ENCODE assay signal across 8 mouse cellular contexts in genomic region chr5:64809864-64810263, GRCm38 (mm10). TPM values are rescaled to one million over a fixed set of nuclear protein-coding genes. Genes with fewer than 3 reads are reported as not detected.
DNase-seq lines count a peak whose midpoint lies in the region; ATAC-seq and TF ChIP-seq lines count a peak whose summit lies in the region.

No protein-coding gene starts in this region.

- H3K27ac ChIP-seq in midbrain, embryonic 10.5 days (replicated peaks) = peak overlapping the region; percentile 95
- no peak overlapping the region for H3K27ac ChIP-seq in midbrain, embryonic 15.5 days
- H3K27ac ChIP-seq in forebrain, embryonic 12.5 days = peak overlapping the region; percentile 91; the same call in 1 of the 2 replicates
- H3K27ac ChIP-seq in liver, embryonic 15.5 days (replicated peaks) = peak overlapping the region; percentile 97
- H3K27ac ChIP-seq in spleen, adult 2 months (ENCODE audit: insufficient read depth, low read length) = peak overlapping the region; percentile 91

- no peak for DNase-seq in midbrain, embryonic 10.5 days (ENCODE audit: low spot score)
- DNase-seq in spleen, adult 2 months (ENCODE audit: low read depth in 1 of 2, low spot score in 2 of 2) = no peak
- DNase-seq in cerebellum, adult 11 months = no peak
- DNase-seq in left cerebral cortex, postnatal 25 days (ENCODE audit: low spot score in 2 of 2) = no peak
- no peak for DNase-seq in embryo, embryonic 10.5 days (ENCODE audit: low spot score)

- peaks cover 28% of the 10 kb centered on the region for H3K36me3 ChIP-seq in midbrain, embryonic 10.5 days
- no peaks in the 10 kb centered on the region for H3K36me3 ChIP-seq in midbrain, embryonic 15.5 days (replicated peaks)
- H3K36me3 ChIP-seq in forebrain, embryonic 12.5 days (replicated peaks) = no peaks in the 10 kb centered on the region; the same call in 1 of the 2 replicates
- H3K36me3 ChIP-seq in liver, embryonic 15.5 days (replicated peaks) = peaks cover 59% of the 10 kb centered on the region
- H3K36me3 ChIP-seq in spleen, adult 2 months (ENCODE audit: control insufficient read depth, insufficient read depth, low read length) = peaks cover 5% of the 10 kb centered on the region

- no peak overlapping the region for H3K9ac ChIP-seq in midbrain, embryonic 15.5 days
- no peak overlapping the region for H3K9ac ChIP-seq in forebrain, embryonic 12.5 days
- peak overlapping the region; percentile 79 for H3K9ac ChIP-seq in liver, embryonic 15.5 days

- H3K4me2 ChIP-seq in midbrain, embryonic 15.5 days = no peak overlapping the region
- H3K4me2 ChIP-seq in forebrain, embryonic 12.5 days = no peak overlapping the region
- peak overlapping the region; percentile 84 for H3K4me2 ChIP-seq in liver, embryonic 15.5 days

- H3K4me3 ChIP-seq in midbrain, embryonic 10.5 days = no peak overlapping the region
- H3K4me3 ChIP-seq in midbrain, embryonic 15.5 days = no peak overlapping the region
- no peak overlapping the region for H3K4me3 ChIP-seq in forebrain, embryonic 12.5 days (replicated peaks)
- H3K4me3 ChIP-seq in liver, embryonic 15.5 days (replicated peaks) = peak overlapping the region; percentile 95
- H3K4me3 ChIP-seq in spleen, adult 2 months (ENCODE audit: extremely low read depth, insufficient read depth, insufficient read length) = no peak overlapping the region

- TF ChIP-seq POLR2A in spleen, adult 2 months (IDR thresholded peaks at IDR 0.05; ENCODE audit: low read depth, low read length) = no peak

- WGBS in midbrain, embryonic 10.5 days = 84% methylated on average over 11 of the region's 11 CpGs
- WGBS in midbrain, embryonic 15.5 days = 91% methylated on average over 11 of the region's 11 CpGs
- WGBS in forebrain, embryonic 12.5 days = 88% methylated on average over 11 of the region's 11 CpGs
- WGBS in liver, embryonic 15.5 days (ENCODE audit: insufficient replicate concordance) = 60% methylated on average over 11 of the region's 11 CpGs
- WGBS in spleen, adult 2 months = 78% methylated on average over 11 of the region's 11 CpGs

- no peak for TF ChIP-seq CTCF in spleen, adult 2 months (IDR thresholded peaks at IDR 0.05; ENCODE audit: extremely low read depth, insufficient read depth, insufficient read length, insufficient replicate concordance)

- intact Hi-C loops in left cerebral cortex, postnatal 25 days (cut with DNase I) = no loop called here

- peaks cover 90% of the 10 kb centered on the region for H3K4me1 ChIP-seq in midbrain, embryonic 10.5 days
- peaks cover 44% of the 10 kb centered on the region for H3K4me1 ChIP-seq in midbrain, embryonic 15.5 days
- peaks cover 71% of the 10 kb centered on the region for H3K4me1 ChIP-seq in forebrain, embryonic 12.5 days
- peaks cover 97% of the 10 kb centered on the region for H3K4me1 ChIP-seq in liver, embryonic 15.5 days (replicated peaks)
- H3K4me1 ChIP-seq in spleen, adult 2 months (ENCODE audit: control insufficient read depth, insufficient read depth, insufficient read length) = peaks cover 40% of the 10 kb centered on the region

- no peaks in the 10 kb centered on the region for H3K27me3 ChIP-seq in midbrain, embryonic 10.5 days (ENCODE audit: low read depth, poor library complexity, severe bottlenecking)
- H3K27me3 ChIP-seq in midbrain, embryonic 15.5 days (replicated peaks) = no peaks in the 10 kb centered on the region
- no peaks in the 10 kb centered on the region for H3K27me3 ChIP-seq in forebrain, embryonic 12.5 days
- H3K27me3 ChIP-seq in liver, embryonic 15.5 days = no peaks in the 10 kb centered on the region
- no peaks in the 10 kb centered on the region for H3K27me3 ChIP-seq in spleen, adult 2 months (ENCODE audit: control insufficient read depth, insufficient read depth, low read length)

- ATAC-seq in midbrain, embryonic 15.5 days (replicated peaks) = no peak
- no peak for ATAC-seq in forebrain, embryonic 12.5 days (ENCODE audit: low FRiP score)
- no peak for ATAC-seq in liver, embryonic 15.5 days (ENCODE audit: insufficient read depth)

- H3K9me3 ChIP-seq in midbrain, embryonic 10.5 days (replicated peaks) = no peaks in the 10 kb centered on the region
- H3K9me3 ChIP-seq in midbrain, embryonic 15.5 days = no peaks in the 10 kb centered on the region
- H3K9me3 ChIP-seq in forebrain, embryonic 12.5 days = no peaks in the 10 kb centered on the region
- H3K9me3 ChIP-seq in liver, embryonic 15.5 days (replicated peaks) = no peaks in the 10 kb centered on the region

RNA-seq across cellular contexts. Expression of gene Klf3, which starts 6.7 kb away (rescaled TPM):
- polyA plus RNA-seq in midbrain, embryonic 10.5 days (2016; fragmentation: Nextera tagmentation; extraction: Ambion mirVana) = 61.9 and 63.1 TPM in 2 replicates
- polyA plus RNA-seq in midbrain, embryonic 15.5 days (2015; fragmentation: Nextera tagmentation; extraction: Ambion mirVana) = 24.6 and 27.7 TPM in 2 replicates
- 32.5 and 33.6 TPM in 2 replicates for polyA plus RNA-seq in forebrain, embryonic 12.5 days (2016; fragmentation: Nextera tagmentation; extraction: Ambion mirVana)
- 104 and 107 TPM in 2 replicates for polyA plus RNA-seq in liver, embryonic 15.5 days (2015; fragmentation: Nextera tagmentation; extraction: Ambion mirVana)
- 75.2 and 111 TPM in 2 replicates for polyA plus RNA-seq in spleen, adult 2 months (2012; rRNA removed)
- 10 to 100 TPM; 25.2 to 26.3 TPM for total RNA-seq in left cerebral cortex, postnatal 25 days (2021)
